Mouse (Mus musculus) lung, adult 2 months (tissue): ENCODE data around the gene Scml4.

ENCODE experiments used
- CTCF ChIP-seq: fragments of 200-500 bp; IDR thresholded peaks from 2 replicates; pipeline ENCODE4 v1.5.1; 2011; ENCODE audit warnings: mild to moderate bottlenecking, low read length, control low read depth; ENCODE audit not compliant: insufficient read depth
- POLR2A ChIP-seq: fragments of 200-500 bp; IDR thresholded peaks from 2 replicates; pipeline ENCODE4 v1.6.1; 2011; ENCODE audit warnings: low read depth, mild to moderate bottlenecking, control low read depth, low read length, borderline replicate concordance; ENCODE audit errors: extremely low read depth

DNA sequence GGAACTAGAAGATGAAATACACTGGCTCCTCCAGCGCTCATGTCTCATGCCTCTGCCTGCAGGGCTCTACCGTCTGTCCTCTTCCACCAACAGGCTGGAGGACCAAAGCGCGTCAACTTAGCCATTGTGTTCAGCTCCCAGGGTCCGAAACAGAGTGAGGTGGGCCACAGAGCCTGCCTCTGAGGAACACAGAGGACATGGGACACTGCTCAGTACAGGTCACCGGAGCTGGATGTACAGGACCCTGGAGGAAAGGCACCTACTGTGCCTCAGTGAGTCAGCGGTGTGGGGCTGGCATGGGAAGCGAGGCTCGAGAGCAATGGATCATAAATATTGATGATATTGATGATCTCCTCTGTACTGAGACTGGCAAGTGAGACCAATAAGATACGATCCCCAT, 139.2 kb downstream of the Scml4 start:
- TF ChIP-seq CTCF (no peak), POLR2A (no peak)
